Mouse (Mus musculus): ENCODE data around the gene Gnmt. TPM values are rescaled to one million over a fixed set of nuclear protein-coding genes. Genes with fewer than 3 reads are reported as not detected.

The Gnmt gene
- 10.9 TPM for polyA plus RNA-seq (2014; fragmentation: Illumina TruSeq; extraction: RNeasy Lipid Tissue Mini Kit (QIAGEN cat#74804); ENCODE audit: insufficient read depth, low read depth, low replicate concordance)

DNA sequence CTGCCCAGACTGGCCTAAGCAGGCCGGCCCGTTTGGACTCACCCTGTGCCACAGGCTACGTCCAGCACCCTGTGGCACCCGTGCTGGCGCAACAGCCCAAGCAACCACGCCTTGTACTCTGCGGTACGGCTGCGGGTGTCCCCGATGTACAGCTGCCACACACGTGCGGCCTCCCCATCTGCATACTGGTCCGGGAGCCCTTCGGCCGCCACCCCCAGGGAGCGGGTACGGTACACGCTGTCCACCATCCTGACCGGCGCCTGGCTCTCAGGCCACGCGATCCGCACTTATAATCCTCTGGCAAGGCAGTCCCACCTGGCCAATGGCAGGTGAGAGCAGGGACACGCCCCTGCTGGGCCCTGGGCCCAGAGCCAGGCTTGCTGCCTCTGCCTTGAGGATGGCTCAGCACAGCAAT lies at the start of gene Gnmt:
Gene Gnmt, minus strand, starts transcription at position 265 of the 415 bp plus-strand sequence.

DNA sequence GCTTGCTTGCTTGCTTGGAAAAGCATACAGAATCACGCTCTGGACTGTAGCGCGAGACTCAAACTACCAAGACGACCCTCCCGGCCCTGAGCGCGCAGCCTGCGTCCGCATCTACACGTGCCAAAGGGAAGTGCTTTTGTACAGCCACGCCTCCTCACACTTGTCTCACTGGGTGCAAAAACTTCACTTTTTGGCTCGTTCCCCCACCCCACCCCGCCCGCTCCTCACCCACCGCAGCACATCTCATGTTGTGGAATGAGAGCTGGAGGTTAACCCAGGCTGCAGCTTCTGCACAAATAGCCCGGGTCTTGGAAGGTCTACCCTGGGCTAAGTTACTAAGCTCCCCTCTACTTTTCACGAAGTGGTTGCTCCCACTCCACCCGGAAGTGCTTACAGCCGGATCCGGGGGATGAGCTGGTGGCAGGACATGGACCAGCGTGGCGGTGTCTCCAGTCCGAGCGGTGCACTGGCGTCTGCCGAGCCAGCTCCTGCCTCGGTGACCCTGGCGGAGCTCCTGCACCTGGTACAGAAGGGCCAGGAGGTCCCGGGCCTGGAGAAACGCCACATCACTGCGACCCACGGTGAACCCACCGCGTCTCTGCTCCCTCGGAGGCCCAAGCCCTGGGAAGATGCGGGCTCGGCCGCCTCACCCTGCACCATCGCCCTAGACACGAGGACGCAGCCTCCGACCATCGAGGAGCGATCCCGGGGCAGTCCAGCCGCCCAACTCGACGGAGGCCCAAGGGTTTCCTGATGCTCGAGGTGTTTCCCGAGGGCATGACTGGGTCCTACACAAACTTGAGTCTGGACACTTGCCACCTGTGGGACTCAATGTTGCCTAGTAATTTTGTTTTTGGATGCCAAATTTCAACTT lies 43.7 kb upstream of the Gnmt start, which contains the start of gene 2310039H08Rik:
Gene 2310039H08Rik, plus strand, starts transcription at position 232 of the 874 bp plus-strand sequence.

DNA sequence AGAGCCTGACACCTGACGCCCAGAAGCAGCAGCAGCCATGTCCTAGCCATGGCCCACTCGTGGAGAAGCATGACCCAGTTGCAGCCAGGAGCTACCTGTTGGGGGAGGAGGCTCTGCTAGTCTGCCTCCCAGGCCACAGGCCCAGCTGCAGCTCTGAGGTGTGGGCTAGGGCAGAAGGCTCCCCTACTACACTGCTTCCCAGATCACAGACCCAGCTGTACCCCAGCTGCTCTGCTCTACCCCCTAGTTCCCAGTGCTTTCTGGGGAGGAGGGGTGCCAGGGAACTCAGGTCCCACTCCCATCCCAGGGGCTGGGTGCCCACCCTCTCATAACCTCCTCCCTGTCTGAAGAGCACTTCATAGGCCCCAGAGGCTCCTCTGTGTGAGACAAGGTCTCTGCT lies 34.6 kb upstream of the Gnmt start, which contains the start of gene Ptcra:
Gene Ptcra, minus strand, starts transcription at position 169 of the 400 bp plus-strand sequence.

DNA sequence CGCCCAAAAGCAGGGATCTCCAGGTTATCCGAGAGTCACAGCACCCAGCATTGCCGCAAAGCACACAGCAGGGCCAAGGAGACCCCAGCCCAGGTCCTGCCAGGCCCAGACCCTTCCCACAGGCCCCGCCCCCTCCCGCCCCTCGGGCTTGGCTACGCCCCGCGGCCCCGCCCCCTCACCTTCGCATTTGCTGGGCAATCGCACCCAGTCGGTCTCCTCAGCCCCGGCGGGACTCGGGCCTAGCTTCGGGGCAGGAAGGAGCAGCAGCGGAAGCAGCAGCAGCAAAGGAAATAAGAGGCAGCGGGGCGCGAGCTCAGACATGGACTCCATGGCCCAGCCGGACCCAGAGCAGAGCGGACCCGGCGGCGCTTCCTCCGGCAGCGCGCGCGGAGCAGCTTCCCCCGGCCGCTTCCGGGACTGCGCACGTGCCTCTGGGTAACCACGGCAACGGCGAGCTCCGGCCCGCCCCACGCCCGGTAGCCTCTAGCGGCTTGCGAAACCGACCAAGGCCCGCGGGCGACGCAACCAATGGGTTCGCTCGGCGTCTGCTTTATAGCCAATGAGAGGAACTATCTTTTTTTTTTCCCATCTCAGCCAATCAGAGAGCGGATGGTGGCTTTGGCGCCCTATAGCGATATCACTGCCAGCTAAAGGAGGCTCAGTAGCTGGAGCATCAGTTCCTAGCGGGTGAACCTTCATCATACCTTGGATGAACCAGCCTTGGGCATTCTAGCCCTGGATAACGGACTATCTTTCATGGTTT lies 23.0 kb upstream of the Gnmt start, which contains the start of gene Cnpy3:
Gene Cnpy3, minus strand, starts transcription at position 421 of the 763 bp plus-strand sequence.

DNA sequence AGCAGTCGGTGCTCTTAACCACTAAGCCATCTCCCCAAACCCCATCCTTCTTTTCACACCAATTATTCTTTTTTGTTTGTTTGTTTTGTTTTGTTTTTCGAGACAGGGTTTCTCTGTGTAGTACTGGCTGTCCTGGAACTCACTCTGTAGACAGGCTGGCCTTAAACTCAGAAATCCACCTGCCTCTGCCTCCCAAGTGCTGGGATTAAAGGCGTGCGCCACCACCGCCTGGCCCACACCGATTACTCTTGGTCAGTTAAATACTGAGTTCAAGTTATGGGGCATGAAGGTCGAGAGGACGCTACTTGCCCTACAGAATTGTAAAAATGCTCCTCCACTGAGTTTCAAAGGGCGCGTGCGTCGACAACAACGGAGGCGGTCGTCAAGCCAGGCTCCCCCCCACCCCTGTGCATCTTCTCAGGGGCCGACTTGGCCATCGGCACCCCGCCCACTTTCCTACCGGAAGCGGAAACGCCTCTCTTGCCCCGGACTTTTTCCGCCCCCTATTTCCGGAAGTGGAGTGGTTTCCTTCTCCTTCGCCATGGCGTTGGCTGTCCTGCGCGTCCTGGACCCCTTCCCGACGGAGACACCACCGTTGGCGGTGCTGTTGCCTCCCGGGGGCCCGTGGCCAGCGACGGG lies 17.9 kb downstream of the Gnmt start, which contains the start of gene Pex6:
Gene Pex6, plus strand, starts transcription at position 505 of the 639 bp plus-strand sequence.

DNA sequence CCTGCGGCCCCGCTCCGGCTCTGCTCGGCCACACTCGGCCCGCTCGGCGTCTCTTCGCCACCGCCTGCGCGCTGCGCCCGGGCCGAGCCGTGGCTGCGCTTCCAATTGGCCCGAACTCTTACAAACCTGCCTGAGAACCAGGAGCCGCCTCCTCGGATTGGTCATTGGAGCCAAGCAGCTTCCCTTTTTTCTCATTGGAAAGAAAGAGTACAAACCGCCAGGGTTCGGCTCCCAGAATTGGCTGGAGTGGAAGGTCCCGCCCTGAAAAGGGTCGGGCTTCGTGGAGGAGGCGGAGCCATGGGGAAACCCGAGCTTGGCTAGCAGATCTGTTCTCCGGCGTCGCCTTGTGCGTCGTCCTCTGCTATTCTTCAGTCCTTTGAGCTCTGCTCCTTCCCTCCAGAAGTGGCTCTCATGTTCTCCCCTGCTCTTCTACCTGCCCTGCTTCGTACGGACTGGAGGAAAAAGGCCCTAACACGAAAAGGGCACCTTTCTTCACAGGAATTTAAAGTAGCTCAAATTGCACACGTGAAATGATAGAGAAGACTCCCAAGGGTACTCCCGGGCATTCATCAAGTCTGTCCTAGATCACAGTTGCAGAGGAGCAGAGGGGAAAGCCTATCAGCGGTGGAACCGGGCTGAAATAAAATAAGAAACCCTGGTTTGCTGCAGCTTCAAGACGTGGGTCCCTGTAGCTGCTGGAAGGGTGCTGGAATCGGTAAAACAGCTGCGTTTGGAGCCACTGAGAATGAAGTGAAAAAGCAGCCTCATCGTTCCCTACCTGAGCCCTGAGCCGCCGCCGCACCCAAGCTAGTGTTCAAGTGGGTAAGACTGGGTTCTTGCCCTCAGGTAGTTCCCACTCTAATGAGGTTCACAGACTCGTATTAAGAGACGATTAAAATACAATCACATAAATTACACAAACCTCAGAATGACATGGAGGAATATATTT lies 23.8 kb downstream of the Gnmt start, which contains the start of gene Ppp2r5d:
Gene Ppp2r5d, minus strand, starts transcription at position 225 of the 949 bp plus-strand sequence.

DNA sequence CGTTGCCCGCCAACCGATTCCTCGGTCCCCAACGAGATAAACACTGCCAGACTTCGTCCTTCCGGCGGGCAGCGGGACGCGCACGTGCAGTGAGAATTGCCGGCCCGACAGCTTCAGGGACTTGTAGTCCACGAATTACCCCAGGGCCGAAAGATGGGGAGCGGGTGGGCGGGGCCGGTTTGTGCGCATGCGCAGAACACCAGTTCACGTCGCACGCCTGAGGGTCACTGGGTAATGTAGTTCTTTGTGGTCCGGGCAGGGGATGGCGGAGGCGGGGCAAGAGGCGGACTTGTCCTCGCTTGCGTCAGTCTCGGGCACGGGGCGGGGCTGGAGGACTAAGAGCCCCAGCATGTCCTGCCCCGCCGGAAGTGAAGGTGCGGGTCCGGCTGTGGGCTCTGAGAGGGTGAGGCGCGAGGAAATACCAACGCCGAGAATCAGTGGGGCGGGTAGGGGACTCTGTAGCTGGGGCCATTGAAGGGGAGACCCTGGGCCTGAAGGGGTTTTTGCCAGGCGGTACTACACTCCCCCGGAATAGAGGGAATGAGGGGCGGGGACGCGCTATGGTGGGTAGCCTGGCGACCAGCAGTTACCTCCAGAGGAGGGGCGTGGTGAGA lies 48.1 kb downstream of the Gnmt start, which contains the start of gene Klhdc3:
Gene Klhdc3, minus strand, starts transcription at position 155 of the 614 bp plus-strand sequence.

DNA sequence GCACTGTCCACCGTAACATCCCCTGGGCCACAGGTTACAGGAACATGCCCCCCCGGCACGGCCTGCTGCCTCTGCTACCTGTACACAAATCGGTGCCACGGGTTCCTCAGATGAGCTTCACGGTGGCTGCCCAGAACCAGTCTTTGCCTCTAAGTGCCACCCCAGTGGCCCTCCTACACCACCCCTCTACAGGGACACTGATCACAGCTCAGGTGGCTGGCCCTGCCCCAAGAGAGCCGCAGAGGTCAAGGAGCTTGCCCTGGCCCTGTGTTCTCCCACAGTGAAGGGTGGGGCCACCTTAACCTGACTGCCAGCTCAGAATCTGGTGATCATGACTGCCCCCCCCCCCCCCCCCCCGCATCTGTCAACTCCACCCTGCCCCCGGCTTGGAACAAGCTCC lies 50.6 kb downstream of the Gnmt start, which contains the start of gene Mea1:
Gene Mea1, plus strand, starts transcription at position 378 of the 400 bp plus-strand sequence.

Other genes starting within 250 kb of the Gnmt start
- not detected for gene Ttbk1, start 241.5 kb downstream of the Gnmt start, polyA plus RNA-seq (2014; fragmentation: Illumina TruSeq; extraction: RNeasy Lipid Tissue Mini Kit (QIAGEN cat#74804); ENCODE audit: insufficient read depth, low read depth, low replicate concordance)
- 1.7 TPM for gene Dnph1, start 232.5 kb downstream of the Gnmt start, polyA plus RNA-seq (2014; fragmentation: Illumina TruSeq; extraction: RNeasy Lipid Tissue Mini Kit (QIAGEN cat#74804); ENCODE audit: insufficient read depth, low read depth, low replicate concordance)
- gene Cul9, start 182.8 kb downstream of the Gnmt start, polyA plus RNA-seq (2014; fragmentation: Illumina TruSeq; extraction: RNeasy Lipid Tissue Mini Kit (QIAGEN cat#74804); ENCODE audit: insufficient read depth, low read depth, low replicate concordance): 9.1 TPM
- gene Srf, start 173.0 kb downstream of the Gnmt start, polyA plus RNA-seq (2014; fragmentation: Illumina TruSeq; extraction: RNeasy Lipid Tissue Mini Kit (QIAGEN cat#74804); ENCODE audit: insufficient read depth, low read depth, low replicate concordance): 28.1 TPM
- gene Ptk7, start 99.7 kb downstream of the Gnmt start, polyA plus RNA-seq (2014; fragmentation: Illumina TruSeq; extraction: RNeasy Lipid Tissue Mini Kit (QIAGEN cat#74804); ENCODE audit: insufficient read depth, low read depth, low replicate concordance): 21.3 TPM
- gene Klc4, start 83.1 kb downstream of the Gnmt start, polyA plus RNA-seq (2014; fragmentation: Illumina TruSeq; extraction: RNeasy Lipid Tissue Mini Kit (QIAGEN cat#74804); ENCODE audit: insufficient read depth, low read depth, low replicate concordance): 16.5 TPM
- 53.2 TPM for gene Mrpl2, start 82.9 kb downstream of the Gnmt start, polyA plus RNA-seq (2014; fragmentation: Illumina TruSeq; extraction: RNeasy Lipid Tissue Mini Kit (QIAGEN cat#74804); ENCODE audit: insufficient read depth, low read depth, low replicate concordance)
- gene Cul7, start 78.8 kb downstream of the Gnmt start, polyA plus RNA-seq (2014; fragmentation: Illumina TruSeq; extraction: RNeasy Lipid Tissue Mini Kit (QIAGEN cat#74804); ENCODE audit: insufficient read depth, low read depth, low replicate concordance): 15.0 TPM
- gene Rrp36, start 54.8 kb downstream of the Gnmt start, polyA plus RNA-seq (2014; fragmentation: Illumina TruSeq; extraction: RNeasy Lipid Tissue Mini Kit (QIAGEN cat#74804); ENCODE audit: insufficient read depth, low read depth, low replicate concordance): 22.9 TPM
- 106 TPM for gene Mea1, start 50.4 kb downstream of the Gnmt start, polyA plus RNA-seq (2014; fragmentation: Illumina TruSeq; extraction: RNeasy Lipid Tissue Mini Kit (QIAGEN cat#74804); ENCODE audit: insufficient read depth, low read depth, low replicate concordance)
- 33.7 TPM for gene Klhdc3, start 48.3 kb downstream of the Gnmt start, polyA plus RNA-seq (2014; fragmentation: Illumina TruSeq; extraction: RNeasy Lipid Tissue Mini Kit (QIAGEN cat#74804); ENCODE audit: insufficient read depth, low read depth, low replicate concordance)
- gene Ppp2r5d, start 24.1 kb downstream of the Gnmt start, polyA plus RNA-seq (2014; fragmentation: Illumina TruSeq; extraction: RNeasy Lipid Tissue Mini Kit (QIAGEN cat#74804); ENCODE audit: insufficient read depth, low read depth, low replicate concordance): 21.6 TPM
- 25.9 TPM for gene Pex6, start 17.7 kb downstream of the Gnmt start, polyA plus RNA-seq (2014; fragmentation: Illumina TruSeq; extraction: RNeasy Lipid Tissue Mini Kit (QIAGEN cat#74804); ENCODE audit: insufficient read depth, low read depth, low replicate concordance)
- 38.7 TPM for gene Cnpy3, start 23.0 kb upstream of the Gnmt start, polyA plus RNA-seq (2014; fragmentation: Illumina TruSeq; extraction: RNeasy Lipid Tissue Mini Kit (QIAGEN cat#74804); ENCODE audit: insufficient read depth, low read depth, low replicate concordance)
- not detected for gene Ptcra, start 34.5 kb upstream of the Gnmt start, polyA plus RNA-seq (2014; fragmentation: Illumina TruSeq; extraction: RNeasy Lipid Tissue Mini Kit (QIAGEN cat#74804); ENCODE audit: insufficient read depth, low read depth, low replicate concordance)
- 25.5 TPM for gene 2310039H08Rik, start 43.5 kb upstream of the Gnmt start, polyA plus RNA-seq (2014; fragmentation: Illumina TruSeq; extraction: RNeasy Lipid Tissue Mini Kit (QIAGEN cat#74804); ENCODE audit: insufficient read depth, low read depth, low replicate concordance)
- gene Rpl7l1, start 53.5 kb upstream of the Gnmt start, polyA plus RNA-seq (2014; fragmentation: Illumina TruSeq; extraction: RNeasy Lipid Tissue Mini Kit (QIAGEN cat#74804); ENCODE audit: insufficient read depth, low read depth, low replicate concordance): 48.3 TPM
- 4.0 TPM for gene Bicral, start 129.3 kb upstream of the Gnmt start, polyA plus RNA-seq (2014; fragmentation: Illumina TruSeq; extraction: RNeasy Lipid Tissue Mini Kit (QIAGEN cat#74804); ENCODE audit: insufficient read depth, low read depth, low replicate concordance)
- gene Tbcc, start 161.5 kb upstream of the Gnmt start, polyA plus RNA-seq (2014; fragmentation: Illumina TruSeq; extraction: RNeasy Lipid Tissue Mini Kit (QIAGEN cat#74804); ENCODE audit: insufficient read depth, low read depth, low replicate concordance): 21.2 TPM
- not detected for gene Prph2, start 181.3 kb upstream of the Gnmt start, polyA plus RNA-seq (2014; fragmentation: Illumina TruSeq; extraction: RNeasy Lipid Tissue Mini Kit (QIAGEN cat#74804); ENCODE audit: insufficient read depth, low read depth, low replicate concordance)